Mouse (Mus musculus): ENCODE measurements around the gene Spata18.

DNA sequence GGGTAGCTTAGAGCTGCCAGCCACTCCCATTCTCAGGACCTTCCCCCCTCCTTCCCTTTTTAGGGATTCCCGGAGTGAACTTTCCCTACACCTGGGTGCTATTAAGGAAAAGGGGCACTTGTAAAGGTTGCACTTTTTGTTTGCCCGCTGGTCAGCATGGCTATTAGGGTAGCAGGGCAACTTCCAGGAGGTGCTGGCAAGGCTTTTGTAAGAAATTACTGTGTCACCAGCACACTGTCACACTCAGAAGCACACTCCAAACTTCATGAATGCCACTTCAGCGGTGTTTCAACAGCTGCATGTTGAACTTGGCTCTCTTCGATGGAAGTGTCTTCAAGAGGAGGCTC lies 649 bp downstream of the Spata18 start:
- TF ChIP-seq CTCF (conservative IDR thresholded peaks at IDR 0.05; ENCODE audit: insufficient read depth, insufficient read length, low read depth, low read length) (no peak), POLR2A (IDR thresholded peaks at IDR 0.05; ENCODE audit: low read depth, low read length) (no peak)
